Mouse (Mus musculus): ENCODE results near the gene Ppig. TPM values are rescaled to one million over a fixed set of nuclear protein-coding genes. Genes with fewer than 3 reads are reported as not detected.

Gene Ppig
- polyA plus RNA-seq (2012) = 13.7 and 21.4 TPM in 2 replicates

GRCm38 (mm10) chr2:69722273-69722649 is at the start of gene Ppig:
Gene Ppig (plus strand): TSS chr2:69722545.

GRCm38 (mm10) chr2:69712981-69713625 is 9.2 kb upstream of the Ppig start, which contains the start of gene Fastkd1:
Gene Fastkd1 (minus strand): TSS chr2:69713516.

GRCm38 (mm10) chr2:69789429-69790069 is 67.2 kb downstream of the Ppig start, which contains the start of the genes Ccdc173 and Phospho2:
Gene Ccdc173 (minus strand): TSS chr2:69789575.
Gene Phospho2 (plus strand): TSS chr2:69789623.

Other genes starting within 250 kb of the Ppig start
- under 0.01 TPM in 1 of 2 replicates, not detected in the other for gene Lrp2, start 136.5 kb upstream of the Ppig start, polyA plus RNA-seq (2012)
- gene Bbs5, start 75.4 kb upstream of the Ppig start, polyA plus RNA-seq (2012) = 0.10 TPM in 1 of 2 replicates, not detected in the other
- 0.08 TPM in 1 of 2 replicates, not detected in the other for gene Klhl41, start 52.4 kb upstream of the Ppig start, polyA plus RNA-seq (2012)
- 0.58 and 0.68 TPM in 2 replicates for gene Fastkd1, start 9.0 kb upstream of the Ppig start, polyA plus RNA-seq (2012)
- gene Ccdc173, start 67.0 kb downstream of the Ppig start, polyA plus RNA-seq (2012) = 0.37 and 0.44 TPM in 2 replicates
- gene Phospho2, start 67.1 kb downstream of the Ppig start, polyA plus RNA-seq (2012) = 33.9 and 37.1 TPM in 2 replicates
- gene Klhl23, start 99.4 kb downstream of the Ppig start, polyA plus RNA-seq (2012) = 1.3 and 2.0 TPM in 2 replicates
- 31.5 and 45.4 TPM in 2 replicates for gene Ssb, start 139.0 kb downstream of the Ppig start, polyA plus RNA-seq (2012)
- gene Mettl5, start 163.1 kb downstream of the Ppig start, polyA plus RNA-seq (2012) = 75.0 TPM in 2 replicates
- gene Ubr3, start 174.7 kb downstream of the Ppig start, polyA plus RNA-seq (2012) = 6.9 and 10.3 TPM in 2 replicates